Mouse (Mus musculus): ENCODE measurements at regions not wholly inside any gene's neighbourhood (a gene's known extent, or its start where the extent isn't known, plus 50 kb on each side); places are given as distances from the start of the nearest gene placed in this dataset.

- DNase-seq (ENCODE audit: low spot score in 2 of 2): no peak
Measured at GRCm38 (mm10) chr12:56402844-56403243, 57.1 kb upstream of the Mbip start.

DNA sequence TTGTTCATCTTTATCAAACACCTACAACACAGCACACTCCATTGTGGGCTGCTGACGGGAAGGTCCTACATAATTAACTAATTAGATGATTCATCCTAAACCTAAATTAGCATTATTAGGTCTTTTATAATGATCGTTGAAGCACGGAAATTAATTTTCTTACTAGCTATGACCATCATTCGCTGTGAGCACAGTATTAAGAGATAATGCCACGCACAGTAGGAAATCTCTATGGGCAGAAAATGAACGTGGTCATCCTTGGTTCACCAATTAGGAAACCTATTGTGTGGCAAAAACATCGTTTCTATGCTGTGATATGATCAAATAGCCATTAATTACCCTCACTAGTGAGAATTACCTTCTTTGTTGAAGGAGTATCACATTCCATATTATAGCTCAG is 56.4 kb upstream of the Mbip start:
- no peak for DNase-seq (ENCODE audit: low spot score in 2 of 2)

Measured in left cerebral cortex, adult 9 months (tissue).